ENCODE assay signal across 10 mouse cellular contexts in the genomic region with DNA sequence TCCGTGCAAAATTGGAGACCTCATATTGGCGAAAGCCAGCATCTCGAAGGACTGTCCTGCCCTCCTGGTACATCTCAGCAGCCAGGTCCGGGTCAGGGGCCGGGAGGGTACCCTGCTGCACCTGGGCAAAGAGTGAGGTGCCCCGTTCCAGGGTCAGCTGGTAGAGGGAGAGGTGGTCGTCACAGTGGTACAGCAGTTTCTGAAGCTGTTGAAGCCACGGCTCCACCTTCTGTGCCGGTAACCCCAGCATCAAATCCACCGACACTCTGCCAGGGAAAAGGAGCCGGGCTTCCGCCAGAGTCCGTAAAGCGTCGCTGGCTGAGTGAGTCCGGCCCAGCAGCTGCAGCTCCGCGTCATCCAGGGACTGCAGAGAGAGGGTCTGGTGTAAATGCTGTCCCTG. TPM values are rescaled to one million over a fixed set of nuclear protein-coding genes. Genes with fewer than 3 reads are reported as not detected.
A peak's percentile ranks its signal among the peaks of the same experiment; 100 is the strongest.
DNase-seq lines count a peak whose midpoint lies in the region; ATAC-seq and TF ChIP-seq lines count a peak whose summit lies in the region.
"Had no signal": no experiment of that assay in that cellular context is flagged by ENCODE, and none has a peak within 500 bp of the region (broad histone marks: within the 10 kb centered on the region; RNA-seq: fewer than 3 reads in every experiment).

No protein-coding gene starts in this region.

- peaks cover 14% of the 10 kb centered on the region for H3K4me1 ChIP-seq in forebrain, embryonic 12.5 days
- H3K4me1 ChIP-seq in intestine, postnatal 0 days (replicated peaks; ENCODE audit: control insufficient read depth, insufficient read depth, low read length), result no peaks in the 10 kb centered on the region

- no peak for TF ChIP-seq POLR2A in brain, embryonic 14.5 days (IDR thresholded peaks at IDR 0.05; ENCODE audit: borderline replicate concordance, extremely low read depth, insufficient read depth, insufficient read length, poor library complexity, severe bottlenecking)

- DNase-seq in gastrocnemius, postnatal 14 days, result peak; percentile 41
- DNase-seq in gastrocnemius, adult 18-20 months (ENCODE audit: low spot score), result no peak
- peak; percentile 44 for DNase-seq in brain, embryonic 14.5 days (ENCODE audit: low read depth)
- DNase-seq in adipocyte (ENCODE audit: low spot score), result no peak

- no peak overlapping the region for H3K27ac ChIP-seq in forebrain, embryonic 12.5 days
- H3K27ac ChIP-seq in intestine, postnatal 0 days (ENCODE audit: low read depth, low read length), result no peak overlapping the region

- H3K36me3 ChIP-seq in forebrain, embryonic 12.5 days (replicated peaks), result 0 out of 2 replicates have a peak, but pooled peaks cover 4% of the 10 kb centered on the region
- H3K36me3 ChIP-seq in intestine, postnatal 0 days (ENCODE audit: control insufficient read depth, insufficient read depth), result peaks cover 3% of the 10 kb centered on the region; the same call in 1 of the 2 replicates

- H3K4me2 ChIP-seq in forebrain, embryonic 12.5 days, result peak overlapping the region; percentile 33
- H3K4me2 ChIP-seq in intestine, postnatal 0 days (replicated peaks; ENCODE audit: low read depth), result peak overlapping the region; percentile 45

- 0 out of 2 replicates have a peak, but pooled peaks cover 4% of the 10 kb centered on the region for H3K27me3 ChIP-seq in forebrain, embryonic 12.5 days
- H3K27me3 ChIP-seq in intestine, postnatal 0 days (replicated peaks; ENCODE audit: control insufficient read depth, insufficient read depth, low read length), result no peaks in the 10 kb centered on the region
- H3K27me3 ChIP-seq: CH12.LX had no signal

- WGBS in forebrain, embryonic 12.5 days, result 61% methylated on average over 18 of the region's 18 CpGs
- 62% methylated on average over 18 of the region's 18 CpGs for WGBS in intestine, postnatal 0 days

- H3K9me3 ChIP-seq in forebrain, embryonic 12.5 days, result no peaks in the 10 kb centered on the region
- no peaks in the 10 kb centered on the region for H3K9me3 ChIP-seq in intestine, postnatal 0 days (ENCODE audit: control insufficient read depth)

- ATAC-seq in forebrain, embryonic 12.5 days (ENCODE audit: low FRiP score), result no peak
- no peak for ATAC-seq in intestine, postnatal 0 days
- no peak for ATAC-seq in activated CD4-positive, CD25-positive, alpha-beta regulatory T cell, adult 4 months
- ATAC-seq in inflammation-experienced regulatory T-cells, adult 6 months, result no peak

- H3K4me3 ChIP-seq in forebrain, embryonic 12.5 days (replicated peaks), result no peak overlapping the region
- H3K4me3 ChIP-seq in intestine, postnatal 0 days (ENCODE audit: low read depth, low read length), result no peak overlapping the region

- intact Hi-C loops in gastrocnemius, postnatal 14 days (cut with DNase I; ENCODE audit: low total_unique reads), result no loop called here

- H3K9ac ChIP-seq in forebrain, embryonic 12.5 days, result no peak overlapping the region
- H3K9ac ChIP-seq in intestine, postnatal 0 days (ENCODE audit: low read depth, low read length), result no peak overlapping the region

- no peak for TF ChIP-seq CTCF in brain, embryonic 14.5 days (IDR thresholded peaks at IDR 0.05; ENCODE audit: borderline replicate concordance, extremely low read depth, insufficient read depth, insufficient read length)
- no peak for TF ChIP-seq CTCF in intestine, postnatal 0 days (IDR thresholded peaks at IDR 0.05; ENCODE audit: low read depth)

RNA-seq across cellular contexts. Expression of a gene that starts 4.6 kb away (rescaled TPM):
- total RNA-seq in gastrocnemius, postnatal 14 days (2021), result 1 to 10 TPM; 2.2 to 2.6 TPM
- total RNA-seq in gastrocnemius, adult 18-20 months (2021), result 1 to 10 TPM; 2.7 to 3.4 TPM
- polyA plus RNA-seq in brain, embryonic 14.5 days (2012; rRNA removed), result 8.7 and 9.0 TPM in 2 replicates
- 2.8 and 3.0 TPM in 2 replicates for polyA plus RNA-seq in forebrain, embryonic 12.5 days (2016; fragmentation: Nextera tagmentation; extraction: Ambion mirVana)
- 1.2 and 1.8 TPM in 2 replicates for polyA plus RNA-seq in intestine, postnatal 0 days (2015; fragmentation: Nextera tagmentation; extraction: Ambion mirVana)
- 1 to 10 TPM in 1 of 2 experiments, under 1 TPM in 1; 0.90 to 1.4 TPM for polyA plus RNA-seq in activated CD4-positive, CD25-positive, alpha-beta regulatory T cell, adult 4 months (2017; shearing (Covaris generic))
- 1 to 10 TPM in 2 of 3 experiments, under 1 TPM in 1; 0.31 to 1.9 (median 1.6) TPM for polyA plus RNA-seq in inflammation-experienced regulatory T-cells, adult 6 months (2017; shearing (Covaris generic))

RNA-seq across cellular contexts. Expression of a gene that starts 20.4 kb away (rescaled TPM):
- 10 to 100 TPM; 17.4 to 21.2 TPM for total RNA-seq in gastrocnemius, postnatal 14 days (2021)
- total RNA-seq in gastrocnemius, adult 18-20 months (2021), result 10 to 100 TPM; 12.6 to 25.2 TPM
- polyA plus RNA-seq in brain, embryonic 14.5 days (2012; rRNA removed), result 0.06 and 0.44 TPM in 2 replicates
- 0.69 TPM in 1 of 2 replicates, not detected in the other for polyA plus RNA-seq in forebrain, embryonic 12.5 days (2016; fragmentation: Nextera tagmentation; extraction: Ambion mirVana)
- 1.9 and 3.3 TPM in 2 replicates for polyA plus RNA-seq in intestine, postnatal 0 days (2015; fragmentation: Nextera tagmentation; extraction: Ambion mirVana)
- polyA plus RNA-seq in activated CD4-positive, CD25-positive, alpha-beta regulatory T cell, adult 4 months (2017; shearing (Covaris generic)), result under 1 TPM in 1 of 2 experiments, not detected in 1; 0.38 TPM
- polyA plus RNA-seq in inflammation-experienced regulatory T-cells, adult 6 months (2017; shearing (Covaris generic)), result under 1 TPM; 0.43 to 0.69 (median 0.47) TPM
- total RNA-seq: liver, adult 2 months had no signal
- polyA plus RNA-seq: liver, adult 2 months had no signal

RNA-seq across cellular contexts. Expression of a gene that starts 22.9 kb away (rescaled TPM):
- total RNA-seq in gastrocnemius, postnatal 14 days (2021), result under 1 TPM in 1 of 2 experiments, not detected in 1; 0.13 TPM
- total RNA-seq in gastrocnemius, adult 18-20 months (2021), result not detected
- 2.5 and 3.0 TPM in 2 replicates for polyA plus RNA-seq in brain, embryonic 14.5 days (2012; rRNA removed)
- 3.7 and 3.8 TPM in 2 replicates for polyA plus RNA-seq in forebrain, embryonic 12.5 days (2016; fragmentation: Nextera tagmentation; extraction: Ambion mirVana)
- 0.94 and 1.7 TPM in 2 replicates for polyA plus RNA-seq in intestine, postnatal 0 days (2015; fragmentation: Nextera tagmentation; extraction: Ambion mirVana)
- not detected for polyA plus RNA-seq in activated CD4-positive, CD25-positive, alpha-beta regulatory T cell, adult 4 months (2017; shearing (Covaris generic))
- polyA plus RNA-seq in inflammation-experienced regulatory T-cells, adult 6 months (2017; shearing (Covaris generic)), result not detected

RNA-seq across cellular contexts. Expression of a gene that starts 44.6 kb away (rescaled TPM):
- under 1 TPM; 0.09 to 0.25 TPM for total RNA-seq in gastrocnemius, postnatal 14 days (2021)
- total RNA-seq in gastrocnemius, adult 18-20 months (2021), result not detected
- 0.50 and 1.5 TPM in 2 replicates for polyA plus RNA-seq in brain, embryonic 14.5 days (2012; rRNA removed)
- 0.52 and 0.97 TPM in 2 replicates for polyA plus RNA-seq in forebrain, embryonic 12.5 days (2016; fragmentation: Nextera tagmentation; extraction: Ambion mirVana)
- polyA plus RNA-seq in intestine, postnatal 0 days (2015; fragmentation: Nextera tagmentation; extraction: Ambion mirVana), result 0.55 and 1.0 TPM in 2 replicates
- polyA plus RNA-seq in activated CD4-positive, CD25-positive, alpha-beta regulatory T cell, adult 4 months (2017; shearing (Covaris generic)), result not detected
- not detected for polyA plus RNA-seq in inflammation-experienced regulatory T-cells, adult 6 months (2017; shearing (Covaris generic))
- total RNA-seq: liver, adult 2 months had no signal

RNA-seq across cellular contexts. Expression of a gene that starts 57.2 kb away (rescaled TPM):
- 1 to 10 TPM; 4.1 to 6.6 TPM for total RNA-seq in gastrocnemius, postnatal 14 days (2021)
- 1 to 10 TPM; 1.6 to 2.1 TPM for total RNA-seq in gastrocnemius, adult 18-20 months (2021)
- 7.2 and 9.7 TPM in 2 replicates for polyA plus RNA-seq in brain, embryonic 14.5 days (2012; rRNA removed)
- polyA plus RNA-seq in forebrain, embryonic 12.5 days (2016; fragmentation: Nextera tagmentation; extraction: Ambion mirVana), result 3.5 and 4.0 TPM in 2 replicates
- 6.3 and 6.7 TPM in 2 replicates for polyA plus RNA-seq in intestine, postnatal 0 days (2015; fragmentation: Nextera tagmentation; extraction: Ambion mirVana)
- 1 to 10 TPM; 1.9 to 2.3 TPM for polyA plus RNA-seq in activated CD4-positive, CD25-positive, alpha-beta regulatory T cell, adult 4 months (2017; shearing (Covaris generic))
- 1 to 10 TPM; 2.1 to 3.0 (median 2.2) TPM for polyA plus RNA-seq in inflammation-experienced regulatory T-cells, adult 6 months (2017; shearing (Covaris generic))

Comparison
In these comparisons a context has a peak if more than half of its experiments do, and no peak if none do; other contexts are left out.
1. DNase-seq: peak in gastrocnemius, postnatal 14 days (single experiment) and brain, embryonic 14.5 days (single experiment); none in gastrocnemius, adult 18-20 months (single experiment) and adipocyte (single experiment).